Mouse (Mus musculus): ENCODE measurements around the gene Map4k3. TPM values are rescaled to one million over a fixed set of nuclear protein-coding genes. Genes with fewer than 3 reads are reported as not detected.
A peak's percentile ranks its signal among the peaks of the same experiment; 100 is the strongest.
"Not testable (repeated sequence)": the region's sequence is repeated elsewhere in the genome, so short reads cannot be mapped to it uniquely, and the experiment has no call there.

The Map4k3 gene
- polyA plus RNA-seq, 1 experiment from 2014 or later, result 28.2 TPM

GRCm38 (mm10) chr17:80552653-80553052, 175.6 kb downstream of the Map4k3 start:
- no peaks in the 10 kb centered on the region for H3K9me3 ChIP-seq (ENCODE audit: control insufficient read depth, low read length)
- DNase-seq (ENCODE audit: low spot score, missing footprints) (peak; percentile 85), ATAC-seq (ENCODE audit: low FRiP score) (no peak)
- H3K4me2 ChIP-seq, result no peak overlapping the region; the same call in 1 of the 2 replicates
- H3K4me3 ChIP-seq (ENCODE audit: low read depth, low read length), result no peak overlapping the region
- no peaks in the 10 kb centered on the region for H3K4me1 ChIP-seq (ENCODE audit: control insufficient read depth, insufficient read depth, low read length)
- H3K27me3 ChIP-seq (ENCODE audit: control insufficient read depth, insufficient read depth, low read length), result no peaks in the 10 kb centered on the region
- 80% methylated on average over 4 of the region's 4 CpGs for WGBS
- no peak overlapping the region for H3K27ac ChIP-seq (ENCODE audit: low read depth, low read length)
- no peak overlapping the region for H3K9ac ChIP-seq (ENCODE audit: low read length)
- no peaks in the 10 kb centered on the region for H3K36me3 ChIP-seq (ENCODE audit: control insufficient read depth, insufficient read depth, low read length)

- no peaks in the 10 kb centered on the region for H3K36me3 ChIP-seq (ENCODE audit: control insufficient read depth, insufficient read depth, low read length)
- no peaks in the 10 kb centered on the region for H3K27me3 ChIP-seq (ENCODE audit: control insufficient read depth, insufficient read depth, low read length)
- H3K27ac ChIP-seq (ENCODE audit: low read depth, low read length), result no peak overlapping the region
- H3K4me1 ChIP-seq (ENCODE audit: control insufficient read depth, insufficient read depth, low read length), result no peaks in the 10 kb centered on the region
- no peak overlapping the region for H3K9ac ChIP-seq (ENCODE audit: low read length)
- peak; percentile 10 for DNase-seq (ENCODE audit: low spot score, missing footprints)
- ATAC-seq (ENCODE audit: low FRiP score), result no peak
- WGBS, result 86% methylated on average over 15 of the region's 15 CpGs
- no peak overlapping the region for H3K4me3 ChIP-seq (ENCODE audit: low read depth, low read length)
- no peaks in the 10 kb centered on the region for H3K9me3 ChIP-seq (ENCODE audit: control insufficient read depth, low read length)
- H3K4me2 ChIP-seq, result no peak overlapping the region
Observed at GRCm38 (mm10) chr17:80550981-80551380, 177.3 kb downstream of the Map4k3 start.

DNA sequence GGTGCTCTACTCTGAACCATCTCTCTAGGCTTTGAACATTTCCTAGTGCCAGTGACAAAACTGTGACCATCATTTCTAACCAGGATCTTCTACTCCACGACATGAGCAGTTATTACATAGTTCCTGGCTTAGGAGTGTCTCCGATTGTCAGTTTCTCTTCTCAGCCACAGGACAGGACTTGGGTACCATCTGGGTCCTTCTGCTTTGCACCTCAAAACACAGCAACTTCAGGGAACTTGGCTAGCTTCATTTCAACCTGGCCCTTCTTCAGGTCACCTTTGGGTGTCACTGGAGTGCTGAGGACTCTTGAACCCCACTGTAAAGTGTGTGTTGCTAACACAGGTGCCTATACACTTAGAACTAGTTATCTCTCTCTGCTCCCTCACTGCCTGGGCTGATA, 181.4 kb downstream of the Map4k3 start:
- H3K9ac ChIP-seq (ENCODE audit: low read length), result no peak overlapping the region
- no peak overlapping the region for H3K27ac ChIP-seq (ENCODE audit: low read depth, low read length)
- H3K9me3 ChIP-seq (ENCODE audit: control insufficient read depth, low read length), result no peaks in the 10 kb centered on the region
- 91% methylated on average over 2 of the region's 2 CpGs for WGBS
- H3K4me3 ChIP-seq (ENCODE audit: low read depth, low read length), result no peak overlapping the region
- DNase-seq (ENCODE audit: low spot score, missing footprints) (no peak), ATAC-seq (ENCODE audit: low FRiP score) (no peak)
- no peaks in the 10 kb centered on the region for H3K27me3 ChIP-seq (ENCODE audit: control insufficient read depth, insufficient read depth, low read length)
- no peaks in the 10 kb centered on the region for H3K4me1 ChIP-seq (ENCODE audit: control insufficient read depth, insufficient read depth, low read length)
- no peak overlapping the region for H3K4me2 ChIP-seq
- no peaks in the 10 kb centered on the region for H3K36me3 ChIP-seq (ENCODE audit: control insufficient read depth, insufficient read depth, low read length)

GRCm38 (mm10) chr17:80546227-80546626, 182.1 kb downstream of the Map4k3 start:
- Histone ChIP-seq H3K9ac (ENCODE audit: low read length) (no peak overlapping the region), H3K4me2 (no peak overlapping the region), H3K36me3 (ENCODE audit: control insufficient read depth, insufficient read depth, low read length) (no peaks in the 10 kb centered on the region), H3K4me3 (ENCODE audit: low read depth, low read length) (no peak overlapping the region), H3K9me3 (ENCODE audit: control insufficient read depth, low read length) (no peaks in the 10 kb centered on the region), H3K27me3 (ENCODE audit: control insufficient read depth, insufficient read depth, low read length) (no peaks in the 10 kb centered on the region), H3K27ac (ENCODE audit: low read depth, low read length) (no peak overlapping the region), H3K4me1 (ENCODE audit: control insufficient read depth, insufficient read depth, low read length) (no peaks in the 10 kb centered on the region)
- no peak for ATAC-seq (ENCODE audit: low FRiP score)
- 92% methylated on average over 8 of the region's 8 CpGs for WGBS
- DNase-seq (ENCODE audit: low spot score, missing footprints), result no peak

DNA sequence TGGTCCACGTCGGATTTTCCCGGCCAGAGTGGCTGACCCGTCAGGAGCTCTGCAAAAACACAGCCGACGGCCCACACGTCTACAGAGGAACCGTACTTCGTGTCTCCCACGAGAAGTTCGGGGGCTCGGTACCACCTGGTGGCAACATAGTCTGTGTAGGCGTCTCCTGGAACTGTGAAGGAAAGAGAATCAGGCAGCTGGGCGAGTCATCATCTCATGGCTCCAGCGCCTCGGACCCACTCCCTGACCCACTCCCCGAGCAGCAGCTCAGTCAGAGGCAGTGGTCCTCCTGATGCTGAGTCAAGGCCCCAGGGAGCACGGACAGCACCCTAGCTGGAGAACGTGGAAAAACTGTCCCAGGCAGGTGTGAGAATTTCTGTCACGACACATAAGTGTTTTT, 184.6 kb downstream of the Map4k3 start:
- no peaks in the 10 kb centered on the region for H3K36me3 ChIP-seq (ENCODE audit: control insufficient read depth, insufficient read depth, low read length)
- no peak overlapping the region for H3K4me3 ChIP-seq (ENCODE audit: low read depth, low read length)
- no peaks in the 10 kb centered on the region for H3K9me3 ChIP-seq (ENCODE audit: control insufficient read depth, low read length)
- no peaks in the 10 kb centered on the region for H3K4me1 ChIP-seq (ENCODE audit: control insufficient read depth, insufficient read depth, low read length)
- 92% methylated on average over 20 of the region's 20 CpGs for WGBS
- H3K27ac ChIP-seq (ENCODE audit: low read depth, low read length), result no peak overlapping the region
- no peak for DNase-seq (ENCODE audit: low spot score, missing footprints)
- ATAC-seq (ENCODE audit: low FRiP score), result no peak
- no peak overlapping the region for H3K4me2 ChIP-seq
- H3K27me3 ChIP-seq (ENCODE audit: control insufficient read depth, insufficient read depth, low read length), result no peaks in the 10 kb centered on the region
- H3K9ac ChIP-seq (ENCODE audit: low read length), result no peak overlapping the region

- no peak overlapping the region for H3K9ac ChIP-seq (ENCODE audit: low read length)
- no peak for ATAC-seq (ENCODE audit: low FRiP score)
- no peak for DNase-seq (ENCODE audit: low spot score, missing footprints)
- no peaks in the 10 kb centered on the region for H3K4me1 ChIP-seq (ENCODE audit: control insufficient read depth, insufficient read depth, low read length)
- H3K4me3 ChIP-seq (ENCODE audit: low read depth, low read length), result no peak overlapping the region
- H3K27ac ChIP-seq (ENCODE audit: low read depth, low read length), result no peak overlapping the region
- no peaks in the 10 kb centered on the region for H3K36me3 ChIP-seq (ENCODE audit: control insufficient read depth, insufficient read depth, low read length)
- H3K27me3 ChIP-seq (ENCODE audit: control insufficient read depth, insufficient read depth, low read length), result no peaks in the 10 kb centered on the region
- no peak overlapping the region for H3K4me2 ChIP-seq
- 62% methylated on average over 6 of the region's 6 CpGs for WGBS
- H3K9me3 ChIP-seq (ENCODE audit: control insufficient read depth, low read length), result no peaks in the 10 kb centered on the region
Observed at GRCm38 (mm10) chr17:80537136-80537535, 191.1 kb downstream of the Map4k3 start.

- H3K27ac ChIP-seq (ENCODE audit: low read depth, low read length), result no peak overlapping the region
- DNase-seq (ENCODE audit: low spot score, missing footprints) (no peak), ATAC-seq (ENCODE audit: low FRiP score) (no peak)
- WGBS, result 88% methylated on average over 6 of the region's 6 CpGs
- H3K9ac ChIP-seq (ENCODE audit: low read length), result no peak overlapping the region
- no peak overlapping the region for H3K4me2 ChIP-seq
- no peaks in the 10 kb centered on the region for H3K27me3 ChIP-seq (ENCODE audit: control insufficient read depth, insufficient read depth, low read length)
- H3K9me3 ChIP-seq (ENCODE audit: control insufficient read depth, low read length), result no peaks in the 10 kb centered on the region
- no peaks in the 10 kb centered on the region for H3K36me3 ChIP-seq (ENCODE audit: control insufficient read depth, insufficient read depth, low read length)
- no peaks in the 10 kb centered on the region for H3K4me1 ChIP-seq (ENCODE audit: control insufficient read depth, insufficient read depth, low read length)
- H3K4me3 ChIP-seq (ENCODE audit: low read depth, low read length), result no peak overlapping the region
Observed at GRCm38 (mm10) chr17:80535633-80536032, 192.7 kb downstream of the Map4k3 start.

DNA sequence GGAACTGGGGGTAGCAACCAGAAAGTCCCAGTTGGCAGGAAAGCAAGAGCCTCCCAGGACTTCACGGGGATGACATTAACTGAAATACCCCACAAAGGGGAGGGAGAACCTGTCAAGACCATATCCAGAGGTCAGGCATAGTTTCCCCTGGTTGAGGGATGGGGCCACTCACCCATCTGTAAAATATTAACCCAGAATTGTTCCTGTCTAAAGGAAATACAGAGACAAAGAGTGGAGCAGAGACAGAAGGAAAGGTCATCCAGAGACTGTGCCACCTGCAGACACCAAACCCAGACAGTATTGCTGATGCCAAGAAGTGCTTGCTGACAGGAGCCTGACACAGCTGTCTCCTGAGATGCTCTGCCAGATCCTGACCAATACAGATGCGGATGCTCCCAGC, 196.9 kb downstream of the Map4k3 start:
- not testable (repeated sequence) for H3K27ac ChIP-seq (ENCODE audit: low read depth, low read length); H3K4me3 ChIP-seq (ENCODE audit: low read depth, low read length); ATAC-seq (ENCODE audit: low FRiP score); H3K4me1 ChIP-seq (ENCODE audit: control insufficient read depth, insufficient read depth, low read length); H3K36me3 ChIP-seq (ENCODE audit: control insufficient read depth, insufficient read depth, low read length); H3K4me2 ChIP-seq; H3K9me3 ChIP-seq (ENCODE audit: control insufficient read depth, low read length); H3K27me3 ChIP-seq (ENCODE audit: control insufficient read depth, insufficient read depth, low read length); H3K9ac ChIP-seq (ENCODE audit: low read length); DNase-seq (ENCODE audit: low spot score, missing footprints)
- WGBS, result 73% methylated on average over 2 of the region's 2 CpGs
